ENCODE assay signal across 10 mouse cellular contexts in genomic region chr8:11298531-11299316, GRCm38 (mm10). TPM values are rescaled to one million over a fixed set of nuclear protein-coding genes. Genes with fewer than 3 reads are reported as not detected.
A peak's percentile ranks its signal among the peaks of the same experiment; 100 is the strongest.
DNase-seq lines count a peak whose midpoint lies in the region; ATAC-seq and TF ChIP-seq lines count a peak whose summit lies in the region.
"Had no signal": no experiment of that assay in that cellular context is flagged by ENCODE, and none has a peak within 500 bp of the region (broad histone marks: within the 10 kb centered on the region; RNA-seq: fewer than 3 reads in every experiment).

No protein-coding gene starts in this region.

- WGBS in heart, embryonic 15.5 days = 42% methylated on average over 12 of the region's 12 CpGs

- no peak for TF ChIP-seq POLR2A in testis, adult 2 months (IDR thresholded peaks at IDR 0.05; ENCODE audit: control insufficient read depth, low read depth, low read length)

- no peaks in the 10 kb centered on the region for H3K36me3 ChIP-seq in heart, embryonic 15.5 days
- no peaks in the 10 kb centered on the region for H3K36me3 ChIP-seq in testis, adult 2 months (ENCODE audit: control insufficient read depth, insufficient read depth, low read length)

- H3K27me3 ChIP-seq in heart, embryonic 15.5 days = no peaks in the 10 kb centered on the region
- H3K27me3 ChIP-seq in testis, adult 2 months (ENCODE audit: control insufficient read depth, insufficient read depth, low read length) = no peaks in the 10 kb centered on the region

- no peak for TF ChIP-seq CTCF in testis, adult 2 months (IDR thresholded peaks at IDR 0.05; ENCODE audit: control insufficient read depth, insufficient read depth, insufficient replicate concordance, low read depth, low read length)

- H3K4me3 ChIP-seq in heart, embryonic 15.5 days = no peak overlapping the region
- H3K4me3 ChIP-seq in testis, adult 2 months (ENCODE audit: control insufficient read depth, low read depth, low read length) = no peak overlapping the region

- intact Hi-C loops in heart, postnatal 36 days (cut with DNase I) = loop anchor here (5.0 kb wide), 1 partner anchor 36 kb away; no protein-coding TSS in a partner anchor

- peak overlapping the region; percentile 84 for H3K27ac ChIP-seq in heart, embryonic 15.5 days
- H3K27ac ChIP-seq in testis, adult 2 months (ENCODE audit: control insufficient read depth, insufficient read depth, low read depth, low read length) = peak overlapping the region; percentile 33; the same call in 1 of the 2 replicates

- ATAC-seq in heart, embryonic 15.5 days (replicated peaks; ENCODE audit: insufficient number of reproducible peaks, insufficient read depth, low FRiP score, low read depth) = no peak
- no peak for ATAC-seq in cerebellum, adult (ENCODE audit: insufficient number of reproducible peaks, low FRiP score, low TSS enrichment)
- ATAC-seq: forebrain, postnatal 0 days had no signal

- no peak overlapping the region; the same call in 1 of the 2 replicates for H3K4me2 ChIP-seq in heart, embryonic 15.5 days
- H3K4me2 ChIP-seq: liver, embryonic 11.5 days had no signal

- H3K9ac ChIP-seq in heart, embryonic 15.5 days = no peak overlapping the region
- H3K9ac ChIP-seq: forebrain, postnatal 0 days had no signal

- no peaks in the 10 kb centered on the region for H3K9me3 ChIP-seq in heart, embryonic 15.5 days (replicated peaks)

- DNase-seq in heart, postnatal 36 days = no peak
- no peak for DNase-seq in testis, postnatal 14 days (ENCODE audit: low spot score)
- peak; percentile 58 for DNase-seq in kidney, postnatal 14 days
- DNase-seq in urinary bladder, postnatal 25 days (ENCODE audit: low spot score) = no peak
- DNase-seq in cerebellum, postnatal 25 days = no peak
- DNase-seq: forebrain, postnatal 0 days had no signal

- peaks cover 61% of the 10 kb centered on the region for H3K4me1 ChIP-seq in heart, embryonic 15.5 days (replicated peaks)
- H3K4me1 ChIP-seq in testis, adult 2 months (ENCODE audit: control insufficient read depth, insufficient read depth, low read length) = peaks cover 3% of the 10 kb centered on the region; the same call in 1 of the 2 replicates

RNA-seq across cellular contexts. Expression of gene Col4a2, which starts 13.9 kb away (rescaled TPM):
- polyA plus RNA-seq in heart, embryonic 15.5 days (2015; fragmentation: Nextera tagmentation; extraction: Ambion mirVana) = 89.8 and 106 TPM in 2 replicates
- total RNA-seq in heart, postnatal 36 days (2021) = 100 to 1,000 TPM; 228 to 282 TPM
- polyA plus RNA-seq in testis, adult 2 months (2012; rRNA removed) = 8.4 and 9.0 TPM in 2 replicates

RNA-seq across cellular contexts. Expression of gene Col4a1, which starts 13.9 kb away (rescaled TPM):
- 191 and 245 TPM in 2 replicates for polyA plus RNA-seq in heart, embryonic 15.5 days (2015; fragmentation: Nextera tagmentation; extraction: Ambion mirVana)
- 100 to 1,000 TPM; 371 to 526 TPM for total RNA-seq in heart, postnatal 36 days (2021)
- polyA plus RNA-seq in testis, adult 2 months (2012; rRNA removed) = 17.8 and 18.8 TPM in 2 replicates
